Comparison of ENCODE assay signal across 10 mouse cellular contexts in the genomic region with DNA sequence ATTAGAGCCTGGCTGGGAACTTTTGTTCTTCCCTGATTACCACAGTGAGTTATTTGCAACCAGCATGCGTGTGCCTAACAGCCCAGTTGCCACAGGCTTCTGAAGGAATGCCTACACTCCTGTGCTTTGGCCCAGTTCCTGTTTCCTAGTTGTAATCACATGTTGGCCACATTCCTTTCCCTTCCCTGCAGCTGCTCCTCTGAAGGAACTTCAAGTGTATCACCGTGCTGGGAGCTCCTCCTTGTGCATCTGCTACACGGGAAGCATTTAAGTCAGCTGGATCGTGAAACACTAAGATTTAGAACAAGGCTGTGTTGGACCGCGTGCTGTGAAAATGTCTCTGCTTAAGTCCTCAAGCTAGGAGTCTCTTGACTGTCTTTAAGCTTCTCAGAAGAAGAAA.
DNase-seq lines count a peak whose midpoint lies in the region; ATAC-seq and TF ChIP-seq lines count a peak whose summit lies in the region.
"Had no signal": no experiment of that assay in that cellular context is flagged by ENCODE, and none has a peak within 500 bp of the region (broad histone marks: within the 10 kb centered on the region; RNA-seq: fewer than 3 reads in every experiment).

No protein-coding gene starts in this region.

- H3K9me3 ChIP-seq in hindbrain, embryonic 14.5 days (ENCODE audit: control insufficient read depth, low read length) = no peaks in the 10 kb centered on the region
- no peaks in the 10 kb centered on the region for H3K9me3 ChIP-seq in hindbrain, embryonic 12.5 days (replicated peaks)
- no peaks in the 10 kb centered on the region for H3K9me3 ChIP-seq in forebrain, embryonic 16.5 days (ENCODE audit: control insufficient read depth, low read length)
- 0 out of 2 replicates have a peak, but pooled peaks cover 2% of the 10 kb centered on the region for H3K9me3 ChIP-seq in heart, embryonic 12.5 days (replicated peaks)
- H3K9me3 ChIP-seq in liver, postnatal 0 days (ENCODE audit: low read length) = no peaks in the 10 kb centered on the region
- H3K9me3 ChIP-seq: embryonic facial prominence, embryonic 12.5 days had no signal

- no peaks in the 10 kb centered on the region for H3K27me3 ChIP-seq in hindbrain, embryonic 14.5 days (ENCODE audit: control insufficient read depth, insufficient read depth, low read length)
- no peaks in the 10 kb centered on the region for H3K27me3 ChIP-seq in hindbrain, embryonic 12.5 days
- no peaks in the 10 kb centered on the region for H3K27me3 ChIP-seq in forebrain, embryonic 16.5 days (replicated peaks; ENCODE audit: control insufficient read depth, insufficient read depth, low read length)
- H3K27me3 ChIP-seq in heart, embryonic 12.5 days (replicated peaks) = no peaks in the 10 kb centered on the region
- H3K27me3 ChIP-seq in liver, postnatal 0 days (ENCODE audit: insufficient read depth, low read length) = no peaks in the 10 kb centered on the region
- H3K27me3 ChIP-seq: embryonic facial prominence, embryonic 12.5 days had no signal

- DNase-seq in hindbrain, embryonic 14.5 days (ENCODE audit: low spot score) = peak; percentile 45
- peak; percentile 23 to 24 for DNase-seq in left cerebral cortex, adult 18-20 months (ENCODE audit: low spot score in 2 of 2)
- DNase-seq in right cerebral cortex, adult 2 months (ENCODE audit: low spot score in 2 of 2) = peak; percentile 26 to 38
- no peak for DNase-seq in adrenal gland, postnatal 36 days
- DNase-seq in liver, postnatal 0 days = no peak
- DNase-seq: kidney, adult 11 months had no signal

- H3K4me1 ChIP-seq in hindbrain, embryonic 14.5 days (replicated peaks; ENCODE audit: control insufficient read depth, insufficient read depth, low read length) = no peaks in the 10 kb centered on the region
- H3K4me1 ChIP-seq in hindbrain, embryonic 12.5 days = no peaks in the 10 kb centered on the region
- no peaks in the 10 kb centered on the region for H3K4me1 ChIP-seq in forebrain, embryonic 16.5 days (replicated peaks; ENCODE audit: control insufficient read depth, insufficient read depth, low read length)
- H3K4me1 ChIP-seq in heart, embryonic 12.5 days (replicated peaks) = no peaks in the 10 kb centered on the region
- H3K4me1 ChIP-seq in liver, postnatal 0 days (ENCODE audit: insufficient read depth) = no peaks in the 10 kb centered on the region
- H3K4me1 ChIP-seq: embryonic facial prominence, embryonic 12.5 days had no signal

- TF ChIP-seq EP300 in liver, postnatal 0 days (IDR thresholded peaks at IDR 0.05; ENCODE audit: low read depth) = no peak

- TF ChIP-seq CTCF in liver, postnatal 0 days (IDR thresholded peaks at IDR 0.05; ENCODE audit: low read depth) = no peak

- H3K9ac ChIP-seq in hindbrain, embryonic 14.5 days = no peak overlapping the region
- no peak overlapping the region for H3K9ac ChIP-seq in hindbrain, embryonic 12.5 days
- H3K9ac ChIP-seq in forebrain, embryonic 16.5 days (replicated peaks; ENCODE audit: low read depth, low read length) = no peak overlapping the region
- H3K9ac ChIP-seq in heart, embryonic 12.5 days = no peak overlapping the region
- no peak overlapping the region for H3K9ac ChIP-seq in liver, postnatal 0 days (replicated peaks)
- H3K9ac ChIP-seq: embryonic facial prominence, embryonic 12.5 days had no signal

- ATAC-seq in hindbrain, embryonic 14.5 days (ENCODE audit: low FRiP score) = peak; percentile 71; the same call in 1 of the 2 replicates
- ATAC-seq in hindbrain, embryonic 12.5 days (ENCODE audit: low FRiP score) = no peak
- peak; percentile 81 for ATAC-seq in forebrain, embryonic 16.5 days
- no peak; the same call in 1 of the 2 replicates for ATAC-seq in heart, embryonic 12.5 days (ENCODE audit: insufficient number of reproducible peaks, low FRiP score)
- no peak for ATAC-seq in liver, postnatal 0 days

- H3K27ac ChIP-seq in hindbrain, embryonic 14.5 days = no peak overlapping the region
- H3K27ac ChIP-seq in hindbrain, embryonic 12.5 days = no peak overlapping the region
- no peak overlapping the region for H3K27ac ChIP-seq in forebrain, embryonic 16.5 days (ENCODE audit: low read length)
- H3K27ac ChIP-seq in heart, embryonic 12.5 days (ENCODE audit: poor library complexity, severe bottlenecking) = no peak overlapping the region
- H3K27ac ChIP-seq in liver, postnatal 0 days (ENCODE audit: low read depth) = no peak overlapping the region
- H3K27ac ChIP-seq: embryonic facial prominence, embryonic 12.5 days had no signal

- WGBS in hindbrain, embryonic 14.5 days = 66% methylated on average over 6 of the region's 6 CpGs
- WGBS in hindbrain, embryonic 12.5 days = 75% methylated on average over 6 of the region's 6 CpGs
- WGBS in forebrain, embryonic 16.5 days = 67% methylated on average over 6 of the region's 6 CpGs
- 61% methylated on average over 6 of the region's 6 CpGs for WGBS in heart, embryonic 12.5 days
- 62% methylated on average over 6 of the region's 6 CpGs for WGBS in liver, postnatal 0 days (ENCODE audit: insufficient replicate concordance)

- no peaks in the 10 kb centered on the region for H3K36me3 ChIP-seq in hindbrain, embryonic 14.5 days (replicated peaks; ENCODE audit: control insufficient read depth, insufficient read depth)
- H3K36me3 ChIP-seq in hindbrain, embryonic 12.5 days = no peaks in the 10 kb centered on the region
- no peaks in the 10 kb centered on the region for H3K36me3 ChIP-seq in forebrain, embryonic 16.5 days (ENCODE audit: control insufficient read depth, insufficient read depth)
- H3K36me3 ChIP-seq in heart, embryonic 12.5 days = no peaks in the 10 kb centered on the region
- no peaks in the 10 kb centered on the region for H3K36me3 ChIP-seq in liver, postnatal 0 days (replicated peaks; ENCODE audit: insufficient read depth, low read length)
- H3K36me3 ChIP-seq: embryonic facial prominence, embryonic 12.5 days had no signal

- H3K4me2 ChIP-seq in hindbrain, embryonic 14.5 days (replicated peaks) = no peak overlapping the region
- H3K4me2 ChIP-seq in hindbrain, embryonic 12.5 days (replicated peaks) = no peak overlapping the region
- H3K4me2 ChIP-seq in forebrain, embryonic 16.5 days (ENCODE audit: low read length) = no peak overlapping the region
- H3K4me2 ChIP-seq in heart, embryonic 12.5 days = no peak overlapping the region
- no peak overlapping the region for H3K4me2 ChIP-seq in liver, postnatal 0 days (ENCODE audit: low read depth, low read length)
- H3K4me2 ChIP-seq: embryonic facial prominence, embryonic 12.5 days had no signal

- H3K4me3 ChIP-seq in hindbrain, embryonic 14.5 days (replicated peaks; ENCODE audit: low read length) = no peak overlapping the region
- H3K4me3 ChIP-seq in hindbrain, embryonic 12.5 days = no peak overlapping the region
- no peak overlapping the region for H3K4me3 ChIP-seq in forebrain, embryonic 16.5 days (replicated peaks; ENCODE audit: low read length)
- H3K4me3 ChIP-seq in heart, embryonic 12.5 days = no peak overlapping the region
- no peak overlapping the region for H3K4me3 ChIP-seq in liver, postnatal 0 days (ENCODE audit: low read depth, low read length)
- H3K4me3 ChIP-seq: embryonic facial prominence, embryonic 12.5 days had no signal

Comparison
In these comparisons a context has a peak if more than half of its experiments do, and no peak if none do; other contexts are left out.
1. ATAC-seq: peak in hindbrain, embryonic 14.5 days (single experiment) and forebrain, embryonic 16.5 days (single experiment); none in hindbrain, embryonic 12.5 days (single experiment), heart, embryonic 12.5 days (single experiment) and liver, postnatal 0 days (single experiment).
2. DNase-seq: peak in hindbrain, embryonic 14.5 days (single experiment), left cerebral cortex, adult 18-20 months (2 of 2) and right cerebral cortex, adult 2 months (2 of 2); none in adrenal gland, postnatal 36 days (0 of 2) and liver, postnatal 0 days (single experiment).